Mouse (Mus musculus) activated CD4-positive, CD25-positive, alpha-beta regulatory T cell (primary cell): ENCODE results near the gene Psme1. TPM values are rescaled to one million over a fixed set of nuclear protein-coding genes. Genes with fewer than 3 reads are reported as not detected.

Experiments used
- polyA plus RNA-seq, 2 experiments: library from polyadenylated mRNA; unstranded; fragments of 100-300 nt; shearing (Covaris generic); gene quantifications; one replicate each; pipeline ENCODE4 v1.2.1; 2017

The Psme1 gene
- polyA plus RNA-seq, result 1,000 to 10,000 TPM; 1,262 to 1,326 TPM

DNA sequence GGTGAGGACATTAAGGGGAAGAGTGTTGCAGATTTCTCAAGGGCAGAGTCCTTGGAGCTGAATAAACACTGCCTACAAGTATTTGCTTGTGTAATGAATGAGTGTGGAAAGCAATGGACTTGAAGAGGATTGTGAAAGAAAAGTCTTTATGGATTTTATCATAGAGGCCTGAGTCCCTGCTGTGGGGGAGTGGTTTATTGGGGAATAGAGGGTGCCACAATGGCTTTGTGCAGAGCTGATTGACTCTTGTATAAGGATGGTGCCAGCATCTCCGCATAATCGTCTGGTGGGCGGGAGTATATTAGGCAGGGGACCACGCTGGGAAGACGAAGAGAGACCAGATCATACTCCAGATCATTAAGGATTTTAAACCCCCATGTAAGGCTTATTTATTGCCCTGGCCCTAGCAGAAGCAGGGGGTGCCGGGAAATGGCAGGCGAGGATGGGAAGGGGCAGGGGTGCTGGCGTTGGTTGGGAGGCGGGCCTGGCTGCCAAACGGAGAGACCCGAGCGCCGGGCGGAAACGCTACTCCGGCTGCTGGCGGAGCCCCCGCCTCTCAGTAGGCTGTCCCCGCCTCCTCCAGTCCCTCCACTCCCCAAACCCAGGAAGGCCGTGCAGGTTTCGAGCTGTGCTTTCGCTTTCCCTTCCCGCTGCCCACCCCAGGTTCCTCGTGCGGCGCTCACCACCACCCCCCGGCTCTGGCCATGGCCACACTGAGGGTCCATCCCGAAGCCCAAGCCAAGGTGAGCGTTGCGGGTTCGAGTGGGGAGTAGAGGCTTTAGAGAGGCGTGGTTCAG, at the start of gene Psme1:
Psme1 (plus strand) TSS at position 253 of the 797 bp plus-strand sequence.

GRCm38 (mm10) chr14:55540067-55540786, 37.7 kb upstream of the Psme1 start, which contains the start of gene Pck2:
Gene Pck2, plus strand, starts transcription at chr14:55540266.

DNA sequence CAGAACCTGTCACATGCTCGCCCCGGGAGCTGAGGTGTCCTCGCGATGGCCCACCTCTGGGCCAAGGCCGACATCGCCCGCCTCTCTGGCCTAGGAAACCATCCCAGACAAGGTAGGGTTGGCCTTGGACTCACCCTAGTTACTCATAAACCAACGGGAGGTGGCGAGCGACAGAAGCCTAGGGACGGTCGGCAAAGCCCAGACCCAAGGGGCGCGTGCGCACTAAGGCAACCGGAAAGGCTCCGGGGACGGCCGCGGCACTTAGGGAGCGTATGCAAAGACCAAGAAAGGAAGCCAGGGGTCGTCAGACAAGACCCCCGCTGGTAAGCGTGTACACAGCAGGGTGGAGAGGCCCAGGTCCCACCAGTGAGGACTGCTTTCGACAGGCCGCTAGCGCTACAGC, 18.1 kb upstream of the Psme1 start, which contains the start of gene Dcaf11:
Dcaf11 (plus strand) TSS at position 208 of the 403 bp plus-strand sequence.

GRCm38 (mm10) chr14:55560202-55561073, 17.5 kb upstream of the Psme1 start, which contains the start of gene A730061H03Rik:
Gene A730061H03Rik, minus strand, starts transcription at chr14:55560406.

GRCm38 (mm10) chr14:55575302-55575701, 2.6 kb upstream of the Psme1 start, which contains the start of gene Fitm1:
Gene Fitm1, plus strand, starts transcription at chr14:55575617.

GRCm38 (mm10) chr14:55584702-55585565, 7.0 kb downstream of the Psme1 start, which contains the start of gene Emc9:
Gene Emc9, minus strand, starts transcription at chr14:55585302.

DNA sequence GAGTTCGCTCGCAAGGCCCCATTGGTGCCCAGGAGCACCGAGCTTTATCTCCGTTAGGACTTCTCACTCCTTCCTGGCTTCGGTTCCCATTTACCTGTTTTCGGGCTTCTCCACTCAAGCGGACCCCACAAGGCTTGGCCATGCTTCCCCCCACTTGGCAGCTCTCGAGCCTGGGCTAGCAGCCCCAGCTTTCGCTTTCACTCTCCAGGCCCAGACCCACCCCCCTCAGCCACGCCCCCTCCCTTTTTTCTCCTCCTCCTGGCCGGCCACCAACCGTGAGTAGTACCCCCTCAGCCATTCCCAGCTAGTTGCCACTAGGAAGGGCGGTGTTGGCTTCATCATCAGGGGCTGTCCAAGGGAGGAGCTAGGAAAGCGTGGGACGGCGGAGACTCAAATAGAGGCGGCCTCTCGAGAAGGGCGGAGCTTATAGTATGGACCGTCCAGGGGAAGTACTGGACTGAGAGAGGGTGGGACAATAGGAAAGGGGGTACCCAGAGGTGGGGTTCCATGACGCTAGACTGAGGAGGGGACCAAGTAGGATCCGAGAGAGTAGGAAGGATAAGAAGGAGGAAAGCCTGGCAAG, 12.9 kb downstream of the Psme1 start, which contains the start of gene Psme2:
Psme2 (minus strand) TSS at position 366 of the 583 bp plus-strand sequence.

DNA sequence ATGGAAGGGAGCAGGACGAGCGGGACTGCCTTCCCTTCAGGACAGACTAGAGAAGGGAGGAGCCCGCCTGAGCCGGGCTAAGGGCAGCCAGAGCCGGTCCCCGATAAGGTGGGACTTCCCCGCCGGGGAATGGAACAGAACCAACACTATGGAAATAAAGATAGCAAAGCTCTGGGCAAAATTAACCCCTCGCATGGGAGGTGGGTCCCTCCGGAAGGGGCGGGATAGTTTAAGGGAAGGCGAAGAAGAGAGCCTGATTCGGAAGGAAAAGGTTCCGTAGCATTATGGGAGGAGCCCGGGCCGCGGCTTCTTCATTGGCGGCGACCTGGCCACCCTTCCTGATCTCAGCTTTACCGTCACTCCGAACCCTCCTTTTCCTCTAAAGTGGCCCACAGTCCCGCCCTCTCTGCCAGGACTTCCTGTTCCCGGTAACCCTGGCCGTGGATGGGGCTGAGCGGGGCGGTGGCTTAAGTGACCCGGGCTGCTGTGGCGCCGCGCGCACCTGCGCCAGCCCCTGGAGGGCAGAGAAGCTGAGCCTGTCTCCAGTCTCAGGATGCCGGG, 13.5 kb downstream of the Psme1 start, which contains the start of gene Rnf31:
Rnf31 (plus strand) TSS at position 378 of the 561 bp plus-strand sequence.

GRCm38 (mm10) chr14:55603271-55603632, 25.3 kb downstream of the Psme1 start, which contains the start of gene Irf9:
Gene Irf9, plus strand, starts transcription at chr14:55603571.

DNA sequence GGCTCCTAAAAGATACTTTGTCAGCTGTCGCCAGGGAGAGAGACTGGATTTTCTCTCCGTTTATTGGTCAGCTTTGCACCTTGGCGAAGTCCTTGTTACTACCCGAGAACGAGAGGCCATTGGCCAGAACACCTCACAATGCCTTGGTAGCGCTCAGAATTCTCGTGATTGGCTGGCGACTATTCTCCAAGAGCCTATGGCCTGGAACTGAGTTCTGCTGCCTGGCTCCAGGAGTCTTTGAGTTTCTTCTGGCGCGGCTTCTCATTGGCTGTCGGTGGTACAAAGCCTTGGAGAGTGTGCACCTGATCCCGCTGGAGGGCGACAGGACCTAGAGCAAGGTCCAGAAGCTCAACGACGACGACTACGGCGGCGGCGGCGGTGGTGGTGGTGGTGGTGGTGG, 39.9 kb downstream of the Psme1 start, which contains the start of gene Rec8:
Rec8 (plus strand) TSS at position 216 of the 400 bp plus-strand sequence.

Other genes starting within 250 kb of the Psme1 start
- gene Dhrs4, start 99.4 kb upstream of the Psme1 start, polyA plus RNA-seq, result 10 to 100 TPM; 46.9 to 50.3 TPM
- 1 to 10 TPM in 1 of 2 experiments, under 1 TPM in 1; 0.97 to 1.0 TPM for gene Carmil3, start 87.5 kb upstream of the Psme1 start, polyA plus RNA-seq
- gene Cpne6, start 67.7 kb upstream of the Psme1 start, polyA plus RNA-seq, result under 1 TPM in 1 of 2 experiments, not detected in 1; 0.75 TPM
- under 1 TPM; 0.11 to 0.16 TPM for gene Nrl, start 53.1 kb upstream of the Psme1 start, polyA plus RNA-seq
- 10 to 100 TPM in 1 of 2 experiments, 1 to 10 TPM in 1; 9.6 to 27.7 TPM for gene Pck2, start 37.9 kb upstream of the Psme1 start, polyA plus RNA-seq
- 100 to 1,000 TPM; 127 to 137 TPM for gene Dcaf11, start 18.1 kb upstream of the Psme1 start, polyA plus RNA-seq
- 1 to 10 TPM; 2.3 to 5.0 TPM for gene A730061H03Rik, start 17.7 kb upstream of the Psme1 start, polyA plus RNA-seq
- gene Fitm1, start 2.5 kb upstream of the Psme1 start, polyA plus RNA-seq, result not detected
- 10 to 100 TPM; 29.1 to 38.6 TPM for gene Emc9, start 7.2 kb downstream of the Psme1 start, polyA plus RNA-seq
- gene Psme2, start 13.0 kb downstream of the Psme1 start, polyA plus RNA-seq, result 1,000 to 10,000 TPM; 1,039 to 1,128 TPM
- gene Rnf31, start 13.6 kb downstream of the Psme1 start, polyA plus RNA-seq, result 10 to 100 TPM; 30.5 to 62.2 TPM
- gene Irf9, start 25.4 kb downstream of the Psme1 start, polyA plus RNA-seq, result 100 to 1,000 TPM; 169 to 197 TPM
- 1 to 10 TPM; 2.8 to 5.6 TPM for gene Rec8, start 39.9 kb downstream of the Psme1 start, polyA plus RNA-seq
- 10 to 100 TPM; 31.1 to 45.2 TPM for gene Ipo4, start 57.8 kb downstream of the Psme1 start, polyA plus RNA-seq
- gene Gm49378, start 59.8 kb downstream of the Psme1 start, polyA plus RNA-seq, result 1 to 10 TPM; 1.6 to 2.2 TPM
- gene Tm9sf1, start 65.7 kb downstream of the Psme1 start, polyA plus RNA-seq, result 10 to 100 TPM; 64.4 to 75.6 TPM
- 1 to 10 TPM; 1.3 to 1.6 TPM for gene Tssk4, start 72.1 kb downstream of the Psme1 start, polyA plus RNA-seq
- 100 to 1,000 TPM; 101 to 105 TPM for gene Mdp1, start 82.4 kb downstream of the Psme1 start, polyA plus RNA-seq
- gene Gmpr2, start 93.8 kb downstream of the Psme1 start, polyA plus RNA-seq, result 10 to 100 TPM; 34.4 to 55.8 TPM
- gene Nedd8, start 94.0 kb downstream of the Psme1 start, polyA plus RNA-seq, result 100 to 1,000 TPM; 479 to 482 TPM
- gene Tinf2, start 103.7 kb downstream of the Psme1 start, polyA plus RNA-seq, result 10 to 100 TPM; 50.8 to 60.2 TPM
- under 1 TPM; 0.32 to 0.81 TPM for gene Tgm1, start 135.8 kb downstream of the Psme1 start, polyA plus RNA-seq
- 10 to 100 TPM; 57.8 to 79.6 TPM for gene Rabggta, start 144.1 kb downstream of the Psme1 start, polyA plus RNA-seq
- 10 to 100 TPM; 39.5 to 63.1 TPM for gene Dhrs1, start 167.6 kb downstream of the Psme1 start, polyA plus RNA-seq
- gene Nop9, start 167.6 kb downstream of the Psme1 start, polyA plus RNA-seq, result 10 to 100 TPM; 38.9 to 45.7 TPM
- gene Cideb, start 180.3 kb downstream of the Psme1 start, polyA plus RNA-seq, result not detected
- under 1 TPM; 0.17 to 0.21 TPM for gene Ltb4r2, start 183.3 kb downstream of the Psme1 start, polyA plus RNA-seq
- gene Ltb4r1, start 187.8 kb downstream of the Psme1 start, polyA plus RNA-seq, result 10 to 100 TPM; 13.2 to 19.4 TPM
- gene Adcy4, start 206.0 kb downstream of the Psme1 start, polyA plus RNA-seq, result under 1 TPM; 0.16 to 0.32 TPM
- gene Ripk3, start 210.7 kb downstream of the Psme1 start, polyA plus RNA-seq, result 100 to 1,000 TPM in 1 of 2 experiments, 10 to 100 TPM in 1; 72.7 to 103 TPM
- gene Nfatc4, start 245.0 kb downstream of the Psme1 start, polyA plus RNA-seq, result not detected